Comparison of ENCODE assay signal across 42 mouse cellular contexts in genomic region chr4:52473431-52473830, GRCm38 (mm10). TPM values are rescaled to one million over a fixed set of nuclear protein-coding genes. Genes with fewer than 3 reads are reported as not detected.
"Had no signal": no experiment of that assay in that cellular context is flagged by ENCODE, and none has a peak within 500 bp of the region (broad histone marks: within the 10 kb centered on the region; RNA-seq: fewer than 3 reads in every experiment).

No protein-coding gene starts in this region.

- H3K9me3 ChIP-seq: heart, embryonic 10.5 days; heart, embryonic 12.5 days; heart, embryonic 13.5 days; heart, embryonic 15.5 days; hindbrain, embryonic 10.5 days; hindbrain, embryonic 12.5 days; hindbrain, embryonic 13.5 days; hindbrain, embryonic 15.5 days; kidney, embryonic 15.5 days had no signal

- H3K4me2 ChIP-seq: heart, embryonic 11.5 days; heart, embryonic 12.5 days; heart, embryonic 13.5 days; heart, embryonic 15.5 days; hindbrain, embryonic 12.5 days; hindbrain, embryonic 13.5 days; hindbrain, embryonic 14.5 days; hindbrain, embryonic 15.5 days; kidney, embryonic 15.5 days had no signal

- H3K4me3 ChIP-seq: heart, embryonic 10.5 days; heart, embryonic 12.5 days; heart, embryonic 13.5 days; heart, embryonic 15.5 days; hindbrain, embryonic 10.5 days; hindbrain, embryonic 12.5 days; hindbrain, embryonic 13.5 days; hindbrain, embryonic 15.5 days; kidney, embryonic 15.5 days; layer of hippocampus, adult 2 months; left cerebral cortex, adult 2 months had no signal

- H3K27me3 ChIP-seq: heart, embryonic 12.5 days; heart, embryonic 13.5 days; heart, embryonic 15.5 days; hindbrain, embryonic 12.5 days; hindbrain, embryonic 13.5 days; hindbrain, embryonic 15.5 days; kidney, embryonic 15.5 days had no signal

- DNase-seq: heart, postnatal 10 days; heart, postnatal 14 days; heart, postnatal 36 days; heart, postnatal 4 days; kidney, adult 11 months; kidney, adult 18-20 months; kidney, postnatal 10 days; kidney, postnatal 14 days; kidney, postnatal 25 days; kidney, postnatal 4 days; layer of hippocampus, adult 9-11 months; layer of hippocampus, postnatal 36 days had no signal

- H3K9ac ChIP-seq: heart, embryonic 12.5 days; heart, embryonic 13.5 days; heart, embryonic 15.5 days; hindbrain, embryonic 12.5 days; hindbrain, embryonic 13.5 days; hindbrain, embryonic 14.5 days; hindbrain, embryonic 15.5 days; kidney, embryonic 15.5 days had no signal

- ATAC-seq: hindbrain, embryonic 16.5 days; hindbrain, postnatal 0 days; inflammation-experienced regulatory T-cells, adult 6 months had no signal

- H3K4me1 ChIP-seq: heart, embryonic 10.5 days; heart, embryonic 12.5 days; heart, embryonic 13.5 days; heart, embryonic 15.5 days; hindbrain, embryonic 10.5 days; hindbrain, embryonic 12.5 days; hindbrain, embryonic 13.5 days; hindbrain, embryonic 15.5 days; kidney, embryonic 15.5 days had no signal

- H3K36me3 ChIP-seq: hindbrain, embryonic 15.5 days had no signal

- H3K27ac ChIP-seq: heart, embryonic 10.5 days; heart, embryonic 13.5 days; heart, embryonic 15.5 days; hindbrain, embryonic 10.5 days; hindbrain, embryonic 12.5 days; hindbrain, embryonic 13.5 days; hindbrain, embryonic 14.5 days; hindbrain, embryonic 15.5 days; hindbrain, postnatal 0 days; kidney, embryonic 15.5 days; kidney, postnatal 0 days; layer of hippocampus, adult 2 months; left cerebral cortex, adult 2 months had no signal

RNA-seq across cellular contexts. Expression of gene Vma21-ps, which starts 23.6 kb away (rescaled TPM):
- total RNA-seq: heart, postnatal 10 days; heart, postnatal 14 days; heart, postnatal 25 days; heart, postnatal 36 days; hematopoietic stem cell, adult 5-6 weeks; hindbrain, postnatal 0 days; layer of hippocampus, adult 18-20 months; layer of hippocampus, adult 2 months; layer of hippocampus, adult 8-10 months; layer of hippocampus, postnatal 10 days; layer of hippocampus, postnatal 14 days; layer of hippocampus, postnatal 25 days; layer of hippocampus, postnatal 36 days; left cerebral cortex, adult 18-20 months; left cerebral cortex, adult 2 months; left cerebral cortex, adult 8-10 months had no signal
- polyA plus RNA-seq: heart, embryonic 10.5 days; heart, embryonic 11.5 days; heart, embryonic 12.5 days; heart, embryonic 14.5 days; heart, postnatal 0 days; hindbrain, embryonic 10.5 days; hindbrain, embryonic 12.5 days; hindbrain, embryonic 14.5 days; hindbrain, postnatal 0 days; inflammation-experienced regulatory T-cells, adult 6 months; intestine, embryonic 14.5 days; kidney, embryonic 14.5 days had no signal
